ENCODE assay signal across 7 mouse cellular contexts in the genomic region with DNA sequence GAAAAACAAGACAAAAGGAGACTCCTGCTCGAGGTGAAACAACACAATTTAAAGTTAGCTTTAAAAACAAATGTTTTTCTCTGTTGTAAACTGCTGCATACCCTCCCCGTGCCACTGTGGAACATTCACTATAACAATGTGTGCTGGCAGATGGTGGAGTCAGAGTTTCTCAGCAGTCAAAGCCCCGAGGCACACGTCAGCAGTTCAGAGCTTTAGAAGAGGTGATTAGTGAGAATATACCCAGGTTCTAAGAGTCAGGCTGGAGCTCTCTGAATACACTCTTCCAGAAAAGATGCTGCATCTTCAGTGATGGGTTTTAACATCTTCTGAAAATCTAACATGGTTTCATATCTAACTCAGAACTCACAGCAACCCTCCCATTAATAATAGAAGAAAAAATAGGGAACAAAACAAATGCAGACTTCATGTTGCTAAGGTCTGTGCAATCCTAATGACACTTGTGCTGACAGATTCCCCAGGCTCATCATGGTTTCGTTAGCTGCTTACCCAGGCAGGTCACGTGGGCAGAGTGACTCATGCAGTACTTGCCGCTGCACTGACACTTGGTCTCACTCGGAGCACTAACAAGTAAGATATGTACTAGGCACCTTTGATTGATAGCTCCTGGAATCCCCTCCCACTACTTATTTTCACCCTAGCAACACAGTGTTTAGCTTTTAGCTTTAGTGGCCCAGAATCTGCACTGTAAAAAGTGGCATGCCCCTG. TPM values are rescaled to one million over a fixed set of nuclear protein-coding genes. Genes with fewer than 3 reads are reported as not detected.
DNase-seq lines count a peak whose midpoint lies in the region; ATAC-seq lines count a peak whose summit lies in the region.

No protein-coding gene starts in this region.

- H3K36me3 ChIP-seq in forebrain, embryonic 12.5 days (replicated peaks): peaks cover 67% of the 10 kb centered on the region

- WGBS in forebrain, embryonic 12.5 days: 80% methylated on average over 8 of the region's 8 CpGs

- H3K4me2 ChIP-seq in forebrain, embryonic 12.5 days: no peak overlapping the region

- H3K9ac ChIP-seq in forebrain, embryonic 12.5 days: no peak overlapping the region

- ATAC-seq in forebrain, embryonic 12.5 days (ENCODE audit: low FRiP score): no peak
- ATAC-seq in megakaryocyte progenitor cell, adult 5-6 weeks (replicated peaks; ENCODE audit: poor library complexity): no peak

- H3K4me3 ChIP-seq in forebrain, embryonic 12.5 days (replicated peaks): no peak overlapping the region

- intact Hi-C loops in heart, postnatal 36 days (cut with DNase I): no loop called here

- no peaks in the 10 kb centered on the region for H3K9me3 ChIP-seq in forebrain, embryonic 12.5 days

- no peaks in the 10 kb centered on the region for H3K27me3 ChIP-seq in forebrain, embryonic 12.5 days

- DNase-seq in urinary bladder, adult 18-20 months (ENCODE audit: low spot score in 2 of 2): peak; percentile 45 to 46
- no peak for DNase-seq in urinary bladder, postnatal 4 days (ENCODE audit: low spot score in 2 of 2)
- DNase-seq in adrenal gland, postnatal 25 days: peak; percentile 83
- peak; percentile 35 for DNase-seq in heart, postnatal 36 days
- peak; percentile 34 for DNase-seq in skeletal muscle tissue, adult 2 months (ENCODE audit: low read depth, low spot score)

- no peak overlapping the region for H3K27ac ChIP-seq in forebrain, embryonic 12.5 days

- H3K4me1 ChIP-seq in forebrain, embryonic 12.5 days: no peaks in the 10 kb centered on the region

RNA-seq across cellular contexts. Expression of gene Vil1, which starts 28.7 kb away (rescaled TPM):
- total RNA-seq in adrenal gland, postnatal 25 days (2021): 1.6 TPM in 2 replicates
- 1 to 10 TPM in 1 of 2 experiments, under 1 TPM in 1; 0.86 to 1.3 TPM for total RNA-seq in heart, postnatal 36 days (2021)
- 0.29 and 0.32 TPM in 2 replicates for polyA plus RNA-seq in forebrain, embryonic 12.5 days (2016; fragmentation: Nextera tagmentation; extraction: Ambion mirVana)
- not detected in 2 replicates for total RNA-seq in megakaryocyte progenitor cell, adult 5-6 weeks (2015)
- total RNA-seq in megakaryocyte progenitor cell, adult 5-6 weeks (2017): not detected in 2 replicates

RNA-seq across cellular contexts. Expression of gene Ctdsp1, which starts 46.6 kb away (rescaled TPM):
- 168 and 179 TPM in 2 replicates for total RNA-seq in adrenal gland, postnatal 25 days (2021)
- total RNA-seq in heart, postnatal 36 days (2021): 100 to 1,000 TPM; 127 to 133 TPM
- polyA plus RNA-seq in forebrain, embryonic 12.5 days (2016; fragmentation: Nextera tagmentation; extraction: Ambion mirVana): 33.1 and 33.3 TPM in 2 replicates
- total RNA-seq in megakaryocyte progenitor cell, adult 5-6 weeks (2015): 79.1 and 89.1 TPM in 2 replicates
- 33.0 and 33.2 TPM in 2 replicates for total RNA-seq in megakaryocyte progenitor cell, adult 5-6 weeks (2017)

Comparison
In these comparisons a context has a peak if more than half of its experiments do, and no peak if none do; other contexts are left out.
1. DNase-seq: peak in urinary bladder, adult 18-20 months (2 of 2), adrenal gland, postnatal 25 days (single experiment), heart, postnatal 36 days (2 of 2) and skeletal muscle tissue, adult 2 months (single experiment); none in urinary bladder, postnatal 4 days (0 of 2).